Mouse (Mus musculus) CH12.LX (cell line): ENCODE measurements around the gene Csrnp1. TPM values are rescaled to one million over a fixed set of nuclear protein-coding genes. Genes with fewer than 3 reads are reported as not detected.

Experiments used
- DNase-seq: peaks from one replicate; pipeline ENCODE4 v3.0.0-alpha.2; 2013; ENCODE audit errors: extremely low read depth
- H3K27ac ChIP-seq: 2 replicates; pipeline ENCODE4 v1.5.1; 2012; ENCODE audit warnings: low read depth, mild to moderate bottlenecking, control low read depth, moderate library complexity; ENCODE audit not compliant: insufficient read depth
- H3K27me3 ChIP-seq: replicated peaks from 2 replicates; pipeline ENCODE3; 2012; ENCODE audit warnings: inconsistent platforms
- H3K36me3 ChIP-seq, 2 experiments: replicated peaks in 1 of 2; 2 replicates each; pipeline versions ENCODE3 to v1.6.1; 2012; ENCODE audit warnings: inconsistent platforms in 1 of 2, low read length in 1 of 2, mild to moderate bottlenecking in 1 of 2, mixed read lengths in 1 of 2, moderate library complexity in 1 of 2; ENCODE audit not compliant: control insufficient read depth in 1 of 2, insufficient read depth in 1 of 2
- H3K4me1 ChIP-seq, 2 experiments: 2 replicates each; pipeline ENCODE4 v1.6.1; 2012; ENCODE audit warnings: inconsistent platforms in 1 of 2, moderate library complexity in 1 of 2; ENCODE audit not compliant: insufficient read depth in 2 of 2, control insufficient read depth in 1 of 2
- H3K4me2 ChIP-seq: 2 replicates; pipeline ENCODE4 v1.6.1; 2012; ENCODE audit warnings: low read depth, mild to moderate bottlenecking, control low read depth; ENCODE audit not compliant: poor library complexity, insufficient read depth, severe bottlenecking
- H3K4me3 ChIP-seq, 3 experiments: fragments of 150-350 bp in 1 of 3; sonication (generic) in 1 of 3; replicated peaks in 1 of 3; 2 replicates each; pipeline versions ENCODE3 to v1.5.1; 2011 to 2012; ENCODE audit warnings: low read depth in 2 of 3, low read length in 2 of 3, mild to moderate bottlenecking in 2 of 3, moderate library complexity in 2 of 3, control low read depth in 1 of 3, improper control_type of control experiment in 1 of 3, inconsistent platforms in 1 of 3, mixed read lengths in 1 of 3; ENCODE audit not compliant: poor library complexity in 1 of 3
- H3K79me2 ChIP-seq: replicated peaks from 2 replicates; pipeline ENCODE4 v1.6.1; 2012; ENCODE audit warnings: mild to moderate bottlenecking, moderate library complexity; ENCODE audit not compliant: control insufficient read depth, poor library complexity, insufficient read depth, severe bottlenecking; ENCODE audit errors: extremely low read depth
- H3K9ac ChIP-seq: 2 replicates; pipeline ENCODE4 v1.6.1; 2012; ENCODE audit warnings: low read depth, mild to moderate bottlenecking, control low read depth, moderate library complexity; ENCODE audit not compliant: insufficient read depth
- H3K9me3 ChIP-seq: replicated peaks from 2 replicates; pipeline ENCODE3; 2012; ENCODE audit warnings: low read length, inconsistent platforms, mixed read lengths
- ELF1 ChIP-seq: IDR thresholded peaks from 2 replicates; pipeline ENCODE4 v1.6.1; 2014; ENCODE audit warnings: low read depth, mild to moderate bottlenecking, inconsistent platforms, low read length, improper control_type of control experiment
- EP300 ChIP-seq: IDR thresholded peaks from 2 replicates; pipeline ENCODE4 v1.6.1; 2011; ENCODE audit warnings: low read length, improper control_type of control experiment
- ETS1 ChIP-seq: conservative IDR thresholded peaks from 2 replicates; pipeline ENCODE4 v1.6.1; 2012; ENCODE audit warnings: low read depth, mild to moderate bottlenecking, inconsistent platforms, low read length, improper control_type of control experiment, moderate library complexity
- GABPA ChIP-seq: IDR thresholded peaks from 2 replicates; pipeline ENCODE4 v1.6.1; 2012; ENCODE audit warnings: low read depth, low read length, improper control_type of control experiment, inconsistent platforms; ENCODE audit not compliant: insufficient replicate concordance
- HCFC1 ChIP-seq: IDR thresholded peaks from 2 replicates; pipeline ENCODE4 v1.6.1; 2012; ENCODE audit warnings: low read depth, mild to moderate bottlenecking, inconsistent platforms, low read length, improper control_type of control experiment
- JUN ChIP-seq: IDR thresholded peaks from 2 replicates; pipeline ENCODE4 v1.6.1; 2011; ENCODE audit warnings: low read depth, mild to moderate bottlenecking, low read length, improper control_type of control experiment, moderate library complexity; ENCODE audit not compliant: insufficient read depth
- KAT2A ChIP-seq: IDR thresholded peaks from 2 replicates; pipeline ENCODE4 v1.6.1; 2012; ENCODE audit warnings: low read length, improper control_type of control experiment, inconsistent platforms; ENCODE audit not compliant: insufficient replicate concordance
- MEF2A ChIP-seq: IDR thresholded peaks from 2 replicates; pipeline ENCODE4 v1.6.1; 2014; ENCODE audit warnings: low read depth, mild to moderate bottlenecking, inconsistent platforms, low read length, improper control_type of control experiment, borderline replicate concordance
- MYC ChIP-seq: IDR thresholded peaks from 2 replicates; pipeline ENCODE4 v1.6.1; 2011; ENCODE audit warnings: low read depth, mild to moderate bottlenecking, improper control_type of control experiment, low read length
- PAX5 ChIP-seq: IDR thresholded peaks from 2 replicates; pipeline ENCODE4 v1.6.1; 2012; ENCODE audit warnings: low read length, inconsistent platforms, mixed read lengths
- POLR2A ChIP-seq: IDR thresholded peaks from 2 replicates; pipeline ENCODE4 v1.6.1; 2011; ENCODE audit warnings: low read depth, mild to moderate bottlenecking, improper control_type of control experiment, low read length
- POLR2AphosphoS2 ChIP-seq: IDR thresholded peaks from 2 replicates; pipeline ENCODE4 v1.6.1; 2011; ENCODE audit warnings: low read depth, low read length, improper control_type of control experiment
- RAD21 ChIP-seq: IDR thresholded peaks from 2 replicates; pipeline ENCODE4 v1.6.1; 2011; ENCODE audit warnings: low read depth, mild to moderate bottlenecking, low read length, improper control_type of control experiment, moderate library complexity
- SIN3A ChIP-seq: IDR thresholded peaks from 2 replicates; pipeline ENCODE4 v1.6.1; 2012; ENCODE audit warnings: low read length, improper control_type of control experiment, inconsistent platforms
- SMC3 ChIP-seq: IDR thresholded peaks from 2 replicates; pipeline ENCODE4 v1.6.1; 2011; ENCODE audit warnings: low read depth, low read length, improper control_type of control experiment
- UBTF ChIP-seq: IDR thresholded peaks from 2 replicates; pipeline ENCODE4 v1.6.1; 2012; ENCODE audit warnings: low read depth, mild to moderate bottlenecking, inconsistent platforms, low read length, improper control_type of control experiment, moderate library complexity
- ZC3H11A ChIP-seq: IDR thresholded peaks from 2 replicates; pipeline ENCODE4 v1.6.1; 2012; ENCODE audit warnings: low read depth, mild to moderate bottlenecking, inconsistent platforms, low read length, improper control_type of control experiment
- ZMIZ1 ChIP-seq: IDR thresholded peaks from 2 replicates; pipeline ENCODE4 v1.6.1; 2012; ENCODE audit warnings: low read depth, mild to moderate bottlenecking, inconsistent platforms, low read length, improper control_type of control experiment
- ZNF384 ChIP-seq: IDR thresholded peaks from 2 replicates; pipeline ENCODE4 v1.6.1; 2012; ENCODE audit warnings: low read depth, low read length, improper control_type of control experiment, inconsistent platforms
- dilution Hi-C: fragments of 300-500 bp; cut with MboI; formaldehyde crosslinking; loops from 2 replicates; pipeline ENCODE4 v1.14.3; 2020; ENCODE audit warnings: low sequenced_read_pairs; ENCODE audit not compliant: extremely low pct_unique_long_range_greater_than_20kb, extremely low pct_ligation_motif_present
- in situ Hi-C: fragments of 300-500 bp; cut with MboI; formaldehyde crosslinking; loops from 3 replicates; pipeline ENCODE4 v1.14.3; 2019; ENCODE audit warnings: low sequenced_read_pairs, low pct_ligation_motif_present, low pct_unique_long_range_greater_than_20kb, mixed read lengths
- polyA plus RNA-seq: library from polyadenylated mRNA; unstranded; fragments of >175 nt; gene quantifications from 2 replicates; pipeline ENCODE4 v1.2.1, GENCODE M21; 2012; ENCODE audit warnings: low read depth; ENCODE audit not compliant: insufficient read length
- total RNA-seq, 2 experiments: library from RNA; depleted of rRNA; stranded (reverse); fragments of 300-350 nt in 1 of 2; fragments of >200 nt in 1 of 2; gene quantifications; 2 replicates each; pipeline ENCODE4 v1.2.3; 2012 to 2014

Csrnp1 gene
- total and polyA plus RNA-seq, 3 experiments: 7.8 to 15.5 (median 8.6) TPM

- H3K27me3 ChIP-seq: peaks cover 21% of the 10 kb centered on the region
- H3K4me2 ChIP-seq: no peak overlapping the region
- no peaks in the 10 kb centered on the region for H3K9me3 ChIP-seq
- no peak overlapping the region for H3K27ac ChIP-seq
- in situ Hi-C loops: no loop called here
- H3K4me3 ChIP-seq: no peak overlapping the region
- no peaks in the 10 kb centered on the region for H3K36me3 ChIP-seq
- H3K9ac ChIP-seq: no peak overlapping the region
- H3K79me2 ChIP-seq: no peaks in the 10 kb centered on the region
- no peak for TF ChIP-seq POLR2A
- TF ChIP-seq ELF1: no peak
- no peak for TF ChIP-seq KAT2A
- TF ChIP-seq EP300: no peak
- TF ChIP-seq MYC: no peak
- TF ChIP-seq JUN: no peak
- TF ChIP-seq UBTF: no peak
- TF ChIP-seq HCFC1: no peak
- TF ChIP-seq ZNF384: no peak
- TF ChIP-seq SIN3A: no peak
- TF ChIP-seq RAD21: no peak
- no peak for TF ChIP-seq ETS1
- no peak for TF ChIP-seq MEF2A
- TF ChIP-seq GABPA: no peak
- TF ChIP-seq ZMIZ1: no peak
- TF ChIP-seq, all 38 proteins: peak for 0
- DNase-seq: no peak
- H3K4me1 ChIP-seq: 0 out of 4 replicates have a peak, but pooled peaks cover 0 to 3% of the 10 kb centered on the region in 2 experiments
- dilution Hi-C loops: no loop called here
Measured at GRCm38 (mm10) chr9:120030421-120030820, 46.0 kb upstream of the Csrnp1 start.

GRCm38 (mm10) chr9:120029880-120030279, 45.4 kb upstream of the Csrnp1 start:
- no peak overlapping the region for H3K27ac ChIP-seq
- no peaks in the 10 kb centered on the region for H3K9me3 ChIP-seq
- no peaks in the 10 kb centered on the region for H3K36me3 ChIP-seq
- no peak for TF ChIP-seq SMC3
- no peak for TF ChIP-seq RAD21
- no peak for TF ChIP-seq PAX5
- no peak for TF ChIP-seq HCFC1
- no peak for TF ChIP-seq ZC3H11A
- no peak for TF ChIP-seq POLR2AphosphoS2
- no peak for DNase-seq
- peaks cover 26% of the 10 kb centered on the region for H3K27me3 ChIP-seq
- no peak overlapping the region for H3K9ac ChIP-seq
- dilution Hi-C loops (no loop called here), in situ Hi-C loops (loop anchor here (5.0 kb wide), 1 partner anchor 42 kb away; no protein-coding TSS in a partner anchor)
- no peak overlapping the region for H3K4me3 ChIP-seq
- H3K79me2 ChIP-seq: no peaks in the 10 kb centered on the region
- H3K4me2 ChIP-seq: no peak overlapping the region
- H3K4me1 ChIP-seq: peaks cover 3 to 4% of the 10 kb centered on the region in 2 experiments; a peak in 3 of 4 replicates
